In the genomic region with DNA sequence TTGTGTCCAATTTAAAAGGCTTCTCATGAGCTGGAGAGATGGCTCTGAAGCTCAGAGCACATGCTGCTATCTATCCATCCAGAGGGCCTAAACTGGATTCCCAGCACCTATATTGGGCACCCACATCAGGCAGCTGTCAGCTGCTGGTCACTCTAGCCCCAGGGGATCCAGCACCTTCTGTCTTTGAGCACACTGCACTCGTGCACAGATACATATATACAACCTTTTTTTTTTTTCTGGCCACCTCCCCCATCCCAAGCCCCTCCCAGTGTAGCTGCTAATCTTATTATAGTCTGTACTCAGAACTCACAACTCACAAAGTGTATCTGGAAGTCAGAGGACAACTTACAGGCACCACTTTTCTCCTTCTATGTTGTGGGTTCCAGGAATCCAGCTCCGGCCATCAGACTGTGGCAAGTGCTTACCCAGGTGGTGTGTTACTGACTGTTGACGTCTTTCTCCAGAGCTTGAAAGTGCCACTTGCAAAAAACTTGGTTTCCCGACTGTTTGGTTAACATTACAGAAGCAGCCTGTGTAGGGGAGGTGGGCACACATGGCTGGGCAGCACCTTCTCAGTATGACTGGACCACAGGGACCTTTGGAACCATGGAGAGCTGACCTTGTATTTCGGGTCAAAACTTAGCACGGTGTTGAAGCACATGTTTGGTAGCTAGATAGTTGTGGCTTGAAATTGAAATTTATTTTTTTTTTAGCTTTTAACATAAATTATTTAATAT, we compare ENCODE assay signal across 25 mouse cellular contexts. TPM values are rescaled to one million over a fixed set of nuclear protein-coding genes. Genes with fewer than 3 reads are reported as not detected.
DNase-seq lines count a peak whose midpoint lies in the region; ATAC-seq and TF ChIP-seq lines count a peak whose summit lies in the region.
"Had no signal": no experiment of that assay in that cellular context is flagged by ENCODE, and none has a peak within 500 bp of the region (broad histone marks: within the 10 kb centered on the region; RNA-seq: fewer than 3 reads in every experiment).

No protein-coding gene starts in this region.

- no peak for TF ChIP-seq POLR2A in testis, adult 2 months (IDR thresholded peaks at IDR 0.05; ENCODE audit: control insufficient read depth, low read depth, low read length)

- ATAC-seq in kidney, postnatal 0 days (replicated peaks; ENCODE audit: low FRiP score, low read depth): peak; percentile 67; the same call in 1 of the 2 replicates
- no peak for ATAC-seq in kidney, embryonic 15.5 days (replicated peaks; ENCODE audit: low FRiP score)
- ATAC-seq: CD4-positive, CD25-positive, alpha-beta regulatory T cell, adult 4 months; forebrain, embryonic 14.5 days; forebrain, embryonic 16.5 days had no signal

- peak; percentile 65 for DNase-seq in heart, adult 11 months
- no peak for DNase-seq in heart, postnatal 10 days
- no peak for DNase-seq in kidney, postnatal 0 days (ENCODE audit: low spot score)
- DNase-seq in testis, postnatal 14 days (ENCODE audit: low spot score): no peak
- DNase-seq in Muller cell, postnatal 12 days (ENCODE audit: inconsistent ontology term): no peak
- DNase-seq: adrenal gland, adult 2 months; adrenal gland, postnatal 10 days; adrenal gland, postnatal 25 days; cerebellum, adult 11 months; cerebellum, adult 18-20 months; cerebellum, adult 8-10 months; cerebellum, adult 9-11 months; cerebellum, postnatal 14 days; cerebellum, postnatal 36 days; embryo, embryonic 11 days had no signal

- no peaks in the 10 kb centered on the region for H3K9me3 ChIP-seq in kidney, postnatal 0 days (replicated peaks; ENCODE audit: low read length)
- no peaks in the 10 kb centered on the region for H3K9me3 ChIP-seq in kidney, embryonic 15.5 days (replicated peaks)
- H3K9me3 ChIP-seq: embryonic facial prominence, embryonic 13.5 days; embryonic facial prominence, embryonic 15.5 days; forebrain, embryonic 10.5 days; forebrain, embryonic 12.5 days had no signal

- intact Hi-C loops in heart, postnatal 10 days (cut with DNase I): no loop called here

- H3K36me3 ChIP-seq in kidney, postnatal 0 days (ENCODE audit: insufficient read depth, low read length): peaks cover 21% of the 10 kb centered on the region
- peaks cover 80% of the 10 kb centered on the region for H3K36me3 ChIP-seq in kidney, embryonic 15.5 days
- peaks cover 3% of the 10 kb centered on the region for H3K36me3 ChIP-seq in testis, adult 2 months (ENCODE audit: control insufficient read depth, insufficient read depth, low read length)

- H3K4me3 ChIP-seq in kidney, postnatal 0 days (replicated peaks; ENCODE audit: low read depth, low read length): no peak overlapping the region
- H3K4me3 ChIP-seq in kidney, embryonic 15.5 days (replicated peaks): no peak overlapping the region
- peak overlapping the region; percentile 73 for H3K4me3 ChIP-seq in testis, adult 2 months (ENCODE audit: control insufficient read depth, low read depth, low read length)
- H3K4me3 ChIP-seq: embryonic facial prominence, embryonic 13.5 days; embryonic facial prominence, embryonic 15.5 days; erythroblast, embryonic 14.5 days; forebrain, embryonic 10.5 days; forebrain, embryonic 12.5 days had no signal

- no peaks in the 10 kb centered on the region for H3K27me3 ChIP-seq in kidney, postnatal 0 days (ENCODE audit: insufficient read depth, low read length)
- H3K27me3 ChIP-seq in kidney, embryonic 15.5 days: no peaks in the 10 kb centered on the region
- H3K27me3 ChIP-seq in testis, adult 2 months (ENCODE audit: control insufficient read depth, insufficient read depth, low read length): no peaks in the 10 kb centered on the region
- H3K27me3 ChIP-seq: embryonic facial prominence, embryonic 13.5 days; embryonic facial prominence, embryonic 15.5 days; forebrain, embryonic 12.5 days had no signal

- no peak overlapping the region for H3K27ac ChIP-seq in kidney, postnatal 0 days
- H3K27ac ChIP-seq in kidney, embryonic 15.5 days: no peak overlapping the region
- H3K27ac ChIP-seq in testis, adult 2 months (ENCODE audit: control insufficient read depth, insufficient read depth, low read depth, low read length): no peak overlapping the region
- H3K27ac ChIP-seq: embryonic facial prominence, embryonic 13.5 days; embryonic facial prominence, embryonic 15.5 days; forebrain, embryonic 10.5 days; forebrain, embryonic 12.5 days had no signal

- TF ChIP-seq CTCF in kidney, postnatal 0 days (IDR thresholded peaks at IDR 0.05; ENCODE audit: low read depth): no peak
- TF ChIP-seq CTCF in testis, adult 2 months (IDR thresholded peaks at IDR 0.05; ENCODE audit: control insufficient read depth, insufficient read depth, insufficient replicate concordance, low read depth, low read length): no peak

- 77% methylated on average over 6 of the region's 6 CpGs for WGBS in kidney, postnatal 0 days
- 80% methylated on average over 6 of the region's 6 CpGs for WGBS in kidney, embryonic 15.5 days

- H3K4me1 ChIP-seq in kidney, postnatal 0 days (replicated peaks; ENCODE audit: insufficient read depth, low read length): no peaks in the 10 kb centered on the region
- no peaks in the 10 kb centered on the region for H3K4me1 ChIP-seq in kidney, embryonic 15.5 days
- H3K4me1 ChIP-seq in testis, adult 2 months (ENCODE audit: control insufficient read depth, insufficient read depth, low read length): no peaks in the 10 kb centered on the region
- H3K4me1 ChIP-seq: embryonic facial prominence, embryonic 13.5 days; embryonic facial prominence, embryonic 15.5 days; forebrain, embryonic 10.5 days; forebrain, embryonic 12.5 days had no signal

- H3K9ac ChIP-seq in kidney, postnatal 0 days (ENCODE audit: low read depth, low read length): no peak overlapping the region
- no peak overlapping the region for H3K9ac ChIP-seq in kidney, embryonic 15.5 days
- H3K9ac ChIP-seq: embryonic facial prominence, embryonic 13.5 days; embryonic facial prominence, embryonic 15.5 days; forebrain, embryonic 12.5 days had no signal

- no peak overlapping the region for H3K4me2 ChIP-seq in kidney, postnatal 0 days (ENCODE audit: low read length)
- no peak overlapping the region for H3K4me2 ChIP-seq in kidney, embryonic 15.5 days
- H3K4me2 ChIP-seq: embryonic facial prominence, embryonic 13.5 days; embryonic facial prominence, embryonic 15.5 days; forebrain, embryonic 12.5 days had no signal

RNA-seq across cellular contexts. Expression of a gene that starts 7.7 kb away (rescaled TPM):
- total RNA-seq in heart, postnatal 10 days (2021): 1 to 10 TPM; 1.9 to 2.1 TPM
- 6.5 and 6.9 TPM in 2 replicates for polyA plus RNA-seq in kidney, postnatal 0 days (2015; fragmentation: Nextera tagmentation; extraction: Ambion mirVana)
- polyA plus RNA-seq in kidney, embryonic 15.5 days (2015; fragmentation: Nextera tagmentation; extraction: Ambion mirVana): 9.0 and 10.7 TPM in 2 replicates
- polyA plus RNA-seq in testis, adult 2 months (2012; rRNA removed): 62.3 and 67.9 TPM in 2 replicates

RNA-seq across cellular contexts. Expression of a gene that starts 40.6 kb away (rescaled TPM):
- total RNA-seq in heart, postnatal 10 days (2021): 10 to 100 TPM; 12.6 to 12.7 TPM
- 14.4 and 15.2 TPM in 2 replicates for polyA plus RNA-seq in kidney, postnatal 0 days (2015; fragmentation: Nextera tagmentation; extraction: Ambion mirVana)
- 19.3 and 20.6 TPM in 2 replicates for polyA plus RNA-seq in kidney, embryonic 15.5 days (2015; fragmentation: Nextera tagmentation; extraction: Ambion mirVana)
- polyA plus RNA-seq in testis, adult 2 months (2012; rRNA removed): 11.3 and 12.3 TPM in 2 replicates
